Mouse (Mus musculus) heart, postnatal 25 days (tissue): ENCODE data around the gene Vmn1r43. TPM values are rescaled to one million over a fixed set of nuclear protein-coding genes. Genes with fewer than 3 reads are reported as not detected.
"Not testable (repeated sequence)": the region's sequence is repeated elsewhere in the genome, so short reads cannot be mapped to it uniquely, and the experiment has no call there.

Experiments
- DNase-seq: peaks from one replicate; pipeline ENCODE4 v3.0.0; 2022; ENCODE audit warnings: low spot score
- intact Hi-C: fragments of 180-260 bp; cut with DNase I; formaldehyde crosslinking; loops from one replicate; pipeline ENCODE4 v1.15.1; 2025
- total RNA-seq, 2 experiments: library from RNA; stranded (reverse); gene quantifications; 2 replicates each; pipeline ENCODE4 v1.2.3; 2021

The Vmn1r43 gene
- not detected for total RNA-seq

DNA sequence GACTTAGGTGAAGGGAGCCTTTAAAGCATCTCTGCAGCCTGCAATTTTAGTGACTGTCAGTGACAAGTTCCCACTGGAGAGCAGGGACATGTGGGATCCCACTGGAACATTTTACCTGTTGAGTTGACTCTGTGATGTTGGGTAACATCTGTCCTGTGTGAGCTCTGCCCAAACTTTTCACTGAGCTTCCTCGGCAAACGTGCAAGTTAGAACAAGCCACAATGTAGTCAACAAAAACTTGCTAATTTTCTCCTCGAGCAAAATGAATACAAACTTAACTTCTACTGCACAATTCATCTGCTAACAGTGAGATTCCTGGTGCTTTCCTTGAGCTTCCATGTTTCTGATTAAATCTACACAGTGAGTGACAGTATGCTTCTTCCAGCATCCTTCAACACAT lies at the start of gene Vmn1r43, which contains the start of gene Vmn1r42:
Vmn1r43 (minus strand) TSS at position 101 of the 400 bp plus-strand sequence.
Vmn1r42 (minus strand) TSS at position 101 of the 400 bp plus-strand sequence.
- intact Hi-C loops, DNase-seq: not testable (repeated sequence)

DNA sequence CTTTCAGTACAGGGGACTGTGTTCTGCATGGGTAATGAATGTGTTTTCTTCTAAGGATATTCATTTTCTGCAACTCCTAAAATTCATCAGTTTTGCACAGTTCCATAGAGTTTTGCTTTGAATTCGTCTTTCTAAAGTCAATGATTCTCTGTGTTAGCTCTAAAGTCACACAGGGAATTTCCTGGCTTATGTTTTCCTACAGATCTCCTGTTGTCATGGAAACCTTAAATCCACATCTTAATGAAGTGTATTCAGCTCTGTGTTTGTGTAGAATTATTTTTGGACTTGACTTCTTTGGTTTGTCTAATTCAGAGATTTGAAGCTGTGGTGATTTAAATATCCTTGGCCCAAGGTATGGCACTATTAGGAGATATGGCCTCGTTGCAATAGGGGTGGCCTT lies 7.6 kb upstream of the Vmn1r43 start:
- intact Hi-C loops = no loop called here
- DNase-seq = no peak

DNA sequence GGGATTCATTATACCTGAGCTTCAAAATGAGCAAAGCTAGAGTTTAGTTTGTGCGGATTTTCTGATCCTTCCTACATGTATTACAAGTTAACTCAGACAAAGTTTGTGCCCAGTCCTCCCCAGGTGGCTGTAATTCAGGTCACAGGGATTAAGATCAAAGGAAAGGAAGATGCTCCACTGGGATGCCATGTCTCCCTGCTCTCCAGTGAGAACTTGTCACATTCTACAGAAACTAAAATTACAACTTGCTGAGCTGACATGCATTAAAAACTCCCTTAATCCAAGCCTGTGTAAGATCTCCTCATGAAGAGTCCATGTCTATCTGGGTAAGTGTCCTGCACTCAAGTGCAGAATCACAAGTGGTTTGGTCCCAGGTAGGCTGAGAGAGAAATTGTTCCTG lies 7.1 kb upstream of the Vmn1r43 start, which contains the start of gene Vmn1r44:
Vmn1r44 (plus strand) TSS at position 301 of the 400 bp plus-strand sequence.
- DNase-seq = no peak
- intact Hi-C loops = no loop called here

DNA sequence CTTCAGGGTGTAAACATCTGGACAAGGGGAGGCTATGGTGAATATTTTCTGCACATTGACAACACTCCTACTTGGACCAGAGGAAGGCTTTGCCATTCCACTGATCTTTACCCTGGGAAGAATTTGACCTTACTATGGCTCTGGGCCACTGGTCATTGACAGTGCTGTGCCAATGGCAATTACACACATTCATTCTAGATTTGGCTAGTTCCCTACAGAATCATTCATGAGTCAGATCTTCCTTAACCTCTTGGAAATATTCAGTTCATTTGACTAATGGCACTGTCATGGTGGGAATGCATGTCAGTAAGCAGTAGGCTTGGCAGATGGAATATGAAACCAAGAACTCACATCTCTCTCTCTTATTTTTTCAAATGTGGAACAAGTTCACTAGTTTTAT lies 4.7 kb upstream of the Vmn1r43 start:
- no peak for DNase-seq
- intact Hi-C loops = no loop called here

DNA sequence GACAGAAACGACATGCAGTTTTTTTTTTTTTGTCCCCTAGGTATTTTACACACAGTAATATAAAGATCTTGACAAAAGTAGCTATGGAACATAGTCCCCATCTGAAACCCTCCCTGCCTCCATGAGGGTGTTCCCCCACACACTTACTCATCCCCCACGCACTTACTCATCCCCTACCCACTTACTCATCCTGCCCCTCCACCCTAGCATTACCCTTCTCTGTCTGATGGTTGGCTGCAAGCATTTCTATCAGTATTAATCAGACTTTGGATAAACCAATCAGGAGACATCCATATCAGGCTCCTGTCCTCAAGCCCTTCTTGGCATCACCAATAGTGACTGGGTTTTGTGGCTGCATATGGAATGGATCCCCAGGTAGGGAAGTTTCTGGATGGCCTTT lies 750 bp upstream of the Vmn1r43 start:
- intact Hi-C loops = no loop called here
- DNase-seq = no peak

DNA sequence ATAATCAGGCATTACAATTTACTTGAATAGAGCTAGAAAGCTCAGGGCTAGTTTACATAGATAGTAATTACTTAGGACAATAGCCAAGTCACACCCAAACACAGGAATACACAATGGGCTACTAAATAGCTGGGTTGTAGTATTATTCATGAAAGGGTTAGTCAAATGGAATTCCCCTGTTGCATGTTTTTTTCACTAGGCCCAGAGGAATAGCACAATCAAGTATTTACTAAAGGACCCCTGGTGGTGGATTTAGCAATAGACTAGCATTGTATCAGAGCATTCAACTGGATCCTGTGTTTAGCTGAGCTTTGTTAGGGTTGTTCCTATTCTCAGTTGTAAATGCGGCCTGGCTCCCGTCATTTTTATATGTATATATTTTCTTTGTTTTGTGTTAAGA lies 8.2 kb downstream of the Vmn1r43 start:
- intact Hi-C loops = no loop called here

DNA sequence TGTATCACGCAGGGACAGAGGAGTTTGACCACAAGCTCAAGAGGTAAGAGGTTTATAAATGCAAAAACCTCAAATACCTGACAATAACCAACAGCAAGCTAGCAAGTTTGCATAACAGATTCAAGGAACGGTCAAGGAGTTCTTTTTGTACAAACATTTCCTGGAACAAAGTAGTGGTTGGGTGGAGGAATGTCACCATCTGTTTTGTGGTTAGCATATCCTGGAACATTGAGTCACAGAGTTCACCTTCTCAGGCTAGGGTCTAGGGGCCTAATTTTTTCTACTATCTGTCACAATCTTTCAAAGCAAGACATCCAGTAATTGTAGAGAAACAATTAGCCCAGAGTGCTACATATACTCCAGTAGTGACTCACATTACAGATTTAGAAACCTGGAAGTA lies 8.9 kb downstream of the Vmn1r43 start:
- intact Hi-C loops = no loop called here
- DNase-seq = no peak

More for the DNA sequence above, 8.2 kb downstream of the Vmn1r43 start:
- DNase-seq = no peak

DNA sequence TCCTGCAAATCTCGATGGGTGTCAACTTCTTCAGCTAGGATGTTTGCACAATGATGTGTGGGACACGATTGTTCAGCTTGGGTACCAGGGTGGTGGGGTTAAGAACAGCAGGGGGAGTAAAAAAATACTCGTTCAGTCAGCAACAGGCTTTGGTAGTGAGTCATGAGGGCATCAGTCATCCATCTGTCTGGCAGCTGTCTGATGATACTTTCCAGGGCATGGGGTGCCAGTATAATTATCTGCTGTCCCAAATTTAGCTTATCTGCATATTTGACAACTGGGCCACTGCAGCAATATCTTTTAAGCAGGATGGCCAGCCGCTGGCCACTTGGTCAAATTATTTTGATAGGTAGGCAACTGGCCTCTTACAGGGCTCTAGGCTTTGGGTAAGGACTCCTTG lies 12.4 kb downstream of the Vmn1r43 start:
- DNase-seq = no peak

DNA sequence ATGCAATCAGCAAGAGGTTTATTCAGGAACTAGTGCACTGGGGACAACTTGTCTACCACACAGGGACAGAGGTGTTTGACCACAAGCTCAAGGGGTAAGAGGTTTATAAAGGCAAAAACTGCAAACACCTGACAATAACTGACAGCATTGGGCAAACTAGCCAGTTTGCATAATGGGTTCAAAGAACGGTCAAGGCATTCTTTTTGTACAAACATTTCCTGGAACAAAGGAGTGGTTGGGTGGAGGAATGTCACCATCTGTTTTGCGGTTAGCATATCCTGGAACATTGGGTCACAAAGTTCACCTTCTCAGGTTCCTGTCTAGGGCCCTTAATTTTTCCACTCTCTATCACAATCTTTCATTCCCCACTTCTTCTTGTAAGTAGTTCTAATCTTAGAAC lies 16.4 kb downstream of the Vmn1r43 start:
- intact Hi-C loops = no loop called here
- DNase-seq = no peak

More for the DNA sequence above, 12.4 kb downstream of the Vmn1r43 start:
- intact Hi-C loops = no loop called here

DNA sequence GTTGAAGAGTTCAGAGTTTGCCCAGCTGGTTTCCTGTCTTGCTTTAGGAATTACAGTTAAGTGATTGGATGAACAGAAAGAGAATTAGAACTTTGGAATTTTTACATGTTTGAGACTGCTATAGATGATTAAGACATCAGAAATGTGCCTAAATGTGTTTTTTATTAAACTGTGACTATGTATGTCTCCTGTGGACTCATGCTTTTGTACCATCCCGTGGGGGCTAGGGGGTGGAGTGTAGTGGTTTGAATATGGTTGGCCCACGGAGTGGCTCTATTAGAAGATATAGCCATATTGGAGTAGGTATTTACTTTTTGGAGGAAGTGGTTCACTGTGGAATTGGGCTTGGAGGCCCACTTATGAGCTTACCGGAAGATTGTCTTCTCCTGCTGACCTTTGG lies 18.7 kb downstream of the Vmn1r43 start:
- no peak for DNase-seq
- intact Hi-C loops = no loop called here

Other genes with a start within 250 kb of the Vmn1r43 start
- gene Txnrd3, start 232.4 kb downstream of the Vmn1r43 start, total RNA-seq = 10 to 100 TPM; 15.0 to 15.8 TPM
- not detected for gene Vmn1r40, start 168.9 kb downstream of the Vmn1r43 start, total RNA-seq
- not detected for gene Vmn1r41, start 135.6 kb downstream of the Vmn1r43 start, total RNA-seq
- gene Vmn1r42, start within 50 bp of the Vmn1r43 start, total RNA-seq = under 1 TPM in 1 of 2 experiments, not detected in 1; 0.08 TPM
- gene Vmn1r44, start 7.2 kb upstream of the Vmn1r43 start, total RNA-seq = not detected
- not detected for gene Vmn1r45, start 64.2 kb upstream of the Vmn1r43 start, total RNA-seq
- not detected for gene Vmn1r46, start 92.9 kb upstream of the Vmn1r43 start, total RNA-seq
- not detected for gene Vmn1r47, start 139.7 kb upstream of the Vmn1r43 start, total RNA-seq
- gene Vmn1r48, start 160.4 kb upstream of the Vmn1r43 start, total RNA-seq = not detected
- gene Vmn1r49, start 202.1 kb upstream of the Vmn1r43 start, total RNA-seq = not detected
- not detected for gene Vmn1r50, start 225.0 kb upstream of the Vmn1r43 start, total RNA-seq
- not detected for gene Vmn1r51, start 246.2 kb upstream of the Vmn1r43 start, total RNA-seq